Mouse (Mus musculus) left cerebral cortex, postnatal 14 days (tissue): ENCODE data around the gene Gm6465. TPM values are rescaled to one million over a fixed set of nuclear protein-coding genes. Genes with fewer than 3 reads are reported as not detected.
"Not testable (repeated sequence)": the region's sequence is repeated elsewhere in the genome, so short reads cannot be mapped to it uniquely, and the experiment has no call there.

Experiments
- DNase-seq, 2 experiments: peaks; one replicate each; pipeline ENCODE4 v3.0.0; 2021 to 2022; ENCODE audit warnings: low spot score in 2 of 2, mixed read lengths in 1 of 2
- intact Hi-C: fragments of 180-260 bp; cut with DNase I; formaldehyde crosslinking; loops from one replicate; pipeline ENCODE4 v1.15.1; 2025
- long read RNA-seq, 2 experiments: library from polyadenylated mRNA; stranded (forward); transcript quantifications; one replicate each; pipeline ENCODE4 v2.0.0; 2021
- total RNA-seq, 2 experiments: library from RNA; stranded (reverse); gene quantifications; 2 replicates each; pipeline ENCODE4 v1.2.3; 2021

The Gm6465 gene
- not detected for total RNA-seq
- long read RNA-seq, experiment 1, result 0 reads
- long read RNA-seq, experiment 2, result 0 reads

- DNase-seq, intact Hi-C loops: not testable (repeated sequence)
Observed at GRCm38 (mm10) chr5:11845239-11845638, at the start of gene Gm6465. Gene Gm6465, plus strand, starts transcription at chr5:11845539.

GRCm38 (mm10) chr5:11845824-11846223 is 485 bp downstream of the Gm6465 start:
- DNase-seq, intact Hi-C loops: not testable (repeated sequence)

- intact Hi-C loops, result not testable (repeated sequence)
Observed at GRCm38 (mm10) chr5:11857909-11858308, 12.6 kb downstream of the Gm6465 start.

More at GRCm38 (mm10) chr5:11857909-11858308, 12.6 kb downstream of the Gm6465 start:
- peak in 1 of 2 experiments; percentile 0 for DNase-seq

Other genes starting within 250 kb of the Gm6465 start
- not detected for gene Gm8922, start 163.6 kb upstream of the Gm6465 start, total RNA-seq
- gene Gm8926, start 75.0 kb upstream of the Gm6465 start, total RNA-seq, result not detected
- gene 4933402N22Rik, start 72.5 kb downstream of the Gm6465 start, total RNA-seq, result not detected